Mouse (Mus musculus) G1E (cell line): Measurements from ENCODE around the gene Ripk3. TPM values are rescaled to one million over a fixed set of nuclear protein-coding genes. Genes with fewer than 3 reads are reported as not detected.

Source experiments
- ATAC-seq: 2 replicates; pipeline ENCODE4 v1.8.0; 2016; ENCODE audit warnings: mild to moderate bottlenecking; ENCODE audit not compliant: insufficient number of reproducible peaks, poor library complexity, low FRiP score, severe bottlenecking; ENCODE audit errors: extremely low read depth
- DNase-seq: peaks from one replicate; pipeline ENCODE4 v3.0.0; 2012; ENCODE audit warnings: low spot score
- H3K27me3 ChIP-seq: 2 replicates; pipeline ENCODE4 v1.6.1; 2012; ENCODE audit warnings: mild to moderate bottlenecking, low read length, inconsistent platforms; ENCODE audit not compliant: insufficient read depth
- H3K36me3 ChIP-seq: replicated peaks from 2 replicates; pipeline ENCODE3; 2012; ENCODE audit warnings: mild to moderate bottlenecking, inconsistent platforms
- H3K4me1 ChIP-seq: 2 replicates; pipeline ENCODE4 v1.6.1; 2012; ENCODE audit warnings: low read depth, low read length, inconsistent platforms, mixed read lengths; ENCODE audit not compliant: insufficient read depth
- H3K4me3 ChIP-seq: 2 replicates; pipeline ENCODE4 v1.5.1; 2012; ENCODE audit warnings: low read depth, mild to moderate bottlenecking, inconsistent platforms, low read length, moderate library complexity, mixed read lengths
- H3K9me3 ChIP-seq: replicated peaks from 2 replicates; pipeline ENCODE4 v1.6.1; 2012; ENCODE audit warnings: inconsistent platforms
- CTCF ChIP-seq: IDR thresholded peaks from 2 replicates; pipeline ENCODE4 v1.5.1; 2012; ENCODE audit warnings: low read depth, low read length, inconsistent platforms, mixed read lengths
- GATA1 ChIP-seq: IDR thresholded peaks from 2 replicates; pipeline ENCODE4 v1.6.1; 2012; ENCODE audit warnings: borderline replicate concordance, low read length, inconsistent platforms, mixed read lengths
- GATA2 ChIP-seq: IDR thresholded peaks from 2 replicates; pipeline ENCODE4 v1.6.1; 2012; ENCODE audit warnings: low read depth, low read length, inconsistent platforms, borderline replicate concordance
- POLR2AphosphoS5 ChIP-seq: IDR thresholded peaks from 2 replicates; pipeline ENCODE4 v1.6.1; 2012; ENCODE audit warnings: low read depth, low read length, inconsistent platforms; ENCODE audit not compliant: insufficient replicate concordance
- TAL1 ChIP-seq: conservative IDR thresholded peaks from 2 replicates; pipeline ENCODE4 v1.6.1; 2012; ENCODE audit warnings: low read depth, low read length, inconsistent platforms, mixed read lengths
- polyA plus RNA-seq: library from polyadenylated mRNA; stranded (reverse); fragments of >175 nt; gene quantifications from 2 replicates; pipeline ENCODE4 v1.2.3, GENCODE M21; 2012
- total RNA-seq, 2 experiments: library from RNA; stranded (forward) in 1 of 2; stranded (reverse) in 1 of 2; fragments of 200-1000 nt in 1 of 2; fragments of >200 nt in 1 of 2; fragmentation: Nextera tagmentation in 1 of 2; gene quantifications; 2 replicates each; pipeline ENCODE4 v1.2.3; 2014 to 2017

The Ripk3 gene
- total and polyA plus RNA-seq, 3 experiments = 0.27 to 0.51 TPM; not detected in 1

- no peak for TF ChIP-seq TAL1
- TF ChIP-seq POLR2AphosphoS5 = no peak
- no peak for TF ChIP-seq CTCF
- TF ChIP-seq GATA1 = no peak
- no peak for TF ChIP-seq GATA2
- no peaks in the 10 kb centered on the region for H3K4me1 ChIP-seq
- peaks cover 42% of the 10 kb centered on the region for H3K27me3 ChIP-seq
- no peak overlapping the region for H3K4me3 ChIP-seq
- H3K9me3 ChIP-seq = no peaks in the 10 kb centered on the region
- no peak for DNase-seq
- no peaks in the 10 kb centered on the region for H3K36me3 ChIP-seq
- ATAC-seq = no peak
Measured at GRCm38 (mm10) chr14:55815310-55815751, 26.7 kb upstream of the Ripk3 start.

GRCm38 (mm10) chr14:55814885-55815284, 26.2 kb upstream of the Ripk3 start:
- H3K36me3 ChIP-seq = no peaks in the 10 kb centered on the region
- peaks cover 38% of the 10 kb centered on the region for H3K27me3 ChIP-seq
- TF ChIP-seq POLR2AphosphoS5 (no peak), GATA2 (no peak), TAL1 (no peak), CTCF (no peak)
- H3K4me3 ChIP-seq = no peak overlapping the region
- H3K4me1 ChIP-seq = no peaks in the 10 kb centered on the region
- no peaks in the 10 kb centered on the region for H3K9me3 ChIP-seq
- ATAC-seq (no peak), DNase-seq (no peak)

- TF ChIP-seq TAL1 (no peak), GATA2 (no peak), GATA1 (no peak), POLR2AphosphoS5 (no peak), CTCF (no peak)
- ATAC-seq = no peak
- H3K36me3 ChIP-seq = no peaks in the 10 kb centered on the region
- H3K9me3 ChIP-seq = no peaks in the 10 kb centered on the region
- H3K4me3 ChIP-seq = no peak overlapping the region
- peaks cover 9% of the 10 kb centered on the region; the same call in 1 of the 2 replicates for H3K27me3 ChIP-seq
- DNase-seq = no peak
- H3K4me1 ChIP-seq = peaks cover 7% of the 10 kb centered on the region
Measured at GRCm38 (mm10) chr14:55795380-55796163, 6.9 kb upstream of the Ripk3 start.

- ATAC-seq = no peak
- no peak overlapping the region for H3K4me3 ChIP-seq
- no peaks in the 10 kb centered on the region for H3K9me3 ChIP-seq
- H3K36me3 ChIP-seq = no peaks in the 10 kb centered on the region
- DNase-seq = no peak
- H3K4me1 ChIP-seq = peaks cover 7% of the 10 kb centered on the region
- H3K27me3 ChIP-seq = peaks cover 16% of the 10 kb centered on the region
- TF ChIP-seq TAL1 = no peak
- TF ChIP-seq CTCF = no peak
- no peak for TF ChIP-seq GATA2
- TF ChIP-seq GATA1 = no peak
- no peak for TF ChIP-seq POLR2AphosphoS5
Measured at GRCm38 (mm10) chr14:55793946-55794345, 5.3 kb upstream of the Ripk3 start.

- ATAC-seq = no peak
- Histone ChIP-seq H3K36me3 (no peaks in the 10 kb centered on the region), H3K27me3 (peaks cover 21% of the 10 kb centered on the region), H3K4me1 (peaks cover 9% of the 10 kb centered on the region), H3K4me3 (no peak overlapping the region), H3K9me3 (no peaks in the 10 kb centered on the region)
- DNase-seq = no peak
- TF ChIP-seq POLR2AphosphoS5 (no peak), GATA2 (no peak), GATA1 (no peak), CTCF (no peak), TAL1 (no peak)
Measured at GRCm38 (mm10) chr14:55793461-55793860, 4.8 kb upstream of the Ripk3 start.

GRCm38 (mm10) chr14:55787731-55788130, 934 bp downstream of the Ripk3 start:
- TF ChIP-seq GATA2 (no peak), CTCF (no peak), POLR2AphosphoS5 (no peak), TAL1 (no peak), GATA1 (no peak)
- Histone ChIP-seq H3K36me3 (no peaks in the 10 kb centered on the region), H3K27me3 (peaks cover 75% of the 10 kb centered on the region), H3K9me3 (no peaks in the 10 kb centered on the region), H3K4me1 (peaks cover 11% of the 10 kb centered on the region), H3K4me3 (no peak overlapping the region)
- no peak for DNase-seq
- no peak for ATAC-seq
